Mouse (Mus musculus) monocyte, adult 59 days (primary cell): Measurements from ENCODE around the gene Armh3. TPM values are rescaled to one million over a fixed set of nuclear protein-coding genes. Genes with fewer than 3 reads are reported as not detected.

Source experiments
- total RNA-seq, 2 experiments: library from RNA; stranded (reverse); gene quantifications; one replicate each; pipeline ENCODE4 v1.2.4; 2023

Armh3 gene
- 10 to 100 TPM; 20.0 to 20.6 TPM for total RNA-seq

GRCm38 (mm10) chr19:45997785-45998693, at the start of gene Armh3:
Armh3 (minus strand) TSS chr19:45998488.

DNA sequence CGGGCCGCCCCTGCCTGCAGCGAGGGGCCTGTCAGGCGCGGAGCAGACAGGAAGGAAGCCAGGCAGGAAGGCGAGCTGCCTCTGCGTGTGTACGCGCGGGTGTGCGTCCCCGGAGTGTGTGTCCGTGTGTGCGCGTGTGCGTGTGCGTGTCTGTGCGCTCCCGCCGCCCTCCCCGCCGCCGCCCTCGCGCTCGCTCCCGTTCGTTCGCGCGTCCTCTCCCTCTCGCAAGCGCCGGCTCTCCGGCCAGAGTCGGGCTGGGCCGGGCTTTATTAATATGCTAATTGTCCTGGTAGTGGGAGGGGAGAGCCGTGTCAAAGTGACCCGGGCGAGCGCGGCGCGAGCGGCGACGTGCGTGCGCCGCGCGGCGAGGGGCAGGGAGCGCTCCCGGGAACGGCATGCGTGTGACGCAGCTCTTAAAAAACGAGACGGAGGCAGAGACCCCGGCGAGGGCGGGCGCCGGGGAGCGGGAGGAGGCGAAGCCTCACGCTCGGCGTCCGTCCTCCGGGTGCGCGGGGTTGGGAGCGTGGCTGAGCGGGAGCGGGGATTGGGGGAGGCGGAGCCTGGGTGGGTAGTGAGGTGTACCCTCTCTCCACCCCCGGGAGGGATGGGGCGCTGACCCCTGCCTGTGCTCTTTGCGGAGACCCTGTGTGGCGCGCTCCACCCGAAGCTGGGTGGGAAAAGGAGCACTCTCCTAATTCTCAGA, 46.9 kb upstream of the Armh3 start, which contains the start of gene Ldb1:
Ldb1 (minus strand) TSS at position 222 of the 703 bp plus-strand sequence.

GRCm38 (mm10) chr19:46044271-46044992, 46.1 kb upstream of the Armh3 start, which contains the start of gene Pprc1:
Pprc1 (plus strand) TSS chr19:46044886.

GRCm38 (mm10) chr19:46003371-46004226, 5.3 kb upstream of the Armh3 start, which contains the start of gene Hps6:
Hps6 (plus strand) TSS chr19:46003508.

GRCm38 (mm10) chr19:45815831-45816405, 182.4 kb downstream of the Armh3 start, which contains the start of gene Kcnip2:
Kcnip2 (minus strand) TSS chr19:45816061.

DNA sequence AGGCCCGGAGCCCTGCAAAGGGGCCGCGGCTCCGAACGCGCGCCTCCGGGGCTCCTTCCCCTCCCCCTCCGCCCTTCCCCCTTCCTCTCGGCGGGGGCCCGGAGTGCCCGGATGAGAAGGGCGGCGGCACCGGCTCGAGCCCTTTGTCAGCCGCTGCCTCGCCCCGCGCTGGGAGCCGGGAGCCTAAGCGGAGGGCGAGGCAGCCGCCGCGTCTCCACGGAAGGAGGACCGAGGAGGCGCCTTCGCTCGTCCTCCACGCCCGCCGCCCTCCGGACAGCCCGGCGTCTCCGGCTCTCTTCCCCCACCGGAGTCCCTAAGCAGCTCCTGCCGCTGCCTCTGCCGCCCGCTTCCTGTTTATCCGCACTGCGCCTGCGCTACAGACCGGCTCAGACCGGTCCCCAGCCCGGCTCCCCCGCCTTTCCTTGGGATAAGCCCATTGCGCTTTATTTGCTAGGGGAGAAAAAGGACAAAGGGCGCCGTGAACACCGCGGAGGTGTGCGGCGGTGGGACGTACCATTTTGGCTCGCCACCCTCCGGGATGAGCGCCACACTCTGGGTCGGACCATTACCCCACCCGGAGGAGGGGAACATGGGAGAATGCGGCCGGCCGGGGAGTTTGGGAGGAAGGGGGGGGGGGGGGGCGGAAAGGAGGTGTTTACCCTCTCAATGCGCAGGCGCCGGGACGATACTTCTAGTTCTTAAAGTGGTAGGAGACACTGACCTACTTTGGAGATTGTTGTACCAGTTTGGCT, 214.9 kb downstream of the Armh3 start, which contains the start of gene Mgea5:
Mgea5 (minus strand) TSS at position 657 of the 752 bp plus-strand sequence.

Other genes starting within 250 kb of the Armh3 start
- gene Npm3, start 248.9 kb downstream of the Armh3 start, total RNA-seq = 10 to 100 TPM; 20.9 to 28.1 TPM
- 100 to 1,000 TPM; 149 to 164 TPM for gene Mgea5, start 214.7 kb downstream of the Armh3 start, total RNA-seq
- gene Kcnip2, start 182.4 kb downstream of the Armh3 start, total RNA-seq = 1 to 10 TPM in 1 of 2 experiments, under 1 TPM in 1; 0.58 to 1.4 TPM
- 10 to 100 TPM; 11.8 TPM for gene Hps6, start 5.0 kb upstream of the Armh3 start, total RNA-seq
- 10 to 100 TPM; 67.6 to 70.4 TPM for gene Pprc1, start 46.4 kb upstream of the Armh3 start, total RNA-seq
- 100 to 1,000 TPM; 116 to 118 TPM for gene Ldb1, start 46.7 kb upstream of the Armh3 start, total RNA-seq
- gene Nolc1, start 77.4 kb upstream of the Armh3 start, total RNA-seq = 10 to 100 TPM; 37.2 to 43.7 TPM
- gene Elovl3, start 133.4 kb upstream of the Armh3 start, total RNA-seq = not detected
- not detected for gene Pitx3, start 149.8 kb upstream of the Armh3 start, total RNA-seq
- 10 to 100 TPM; 72.3 to 76.8 TPM for gene Gbf1, start 154.0 kb upstream of the Armh3 start, total RNA-seq